Mouse (Mus musculus) stomach, postnatal 0 days (tissue): ENCODE measurements at regions not wholly inside any gene's neighbourhood (a gene's known extent, or its start where the extent isn't known, plus 50 kb on each side); places are given as distances from the start of the nearest gene placed in this dataset.

Experiments
- ATAC-seq: fragments of 200-750 bp; cut with Nextera tagmentation; 2 replicates; pipeline ENCODE4 v1.8.0; 2017; ENCODE audit not compliant: low FRiP score, low TSS enrichment
- DNase-seq: peaks from one replicate; pipeline ENCODE4 v3.0.0-alpha.2; 2016; ENCODE audit warnings: low spot score
- H3K27ac ChIP-seq: fragments of 300-500 bp; sonication (generic); replicated peaks from 2 replicates; pipeline ENCODE4 v1.5.1; 2014; ENCODE audit warnings: mild to moderate bottlenecking, control low read depth
- H3K27me3 ChIP-seq: fragments of 300-500 bp; sonication (generic); 2 replicates; pipeline ENCODE4 v1.6.1; 2014; ENCODE audit warnings: low read length; ENCODE audit not compliant: control insufficient read depth, insufficient read depth
- H3K36me3 ChIP-seq: fragments of 300-500 bp; sonication (generic); 2 replicates; pipeline ENCODE4 v1.6.1; 2014; ENCODE audit warnings: low read length, mixed read lengths; ENCODE audit not compliant: control insufficient read depth, insufficient read depth
- H3K4me1 ChIP-seq: fragments of 300-500 bp; sonication (generic); replicated peaks from 2 replicates; pipeline ENCODE4 v1.6.1; 2014; ENCODE audit warnings: antibody characterized with exemption; ENCODE audit not compliant: control insufficient read depth, insufficient read depth
- H3K4me2 ChIP-seq: fragments of 300-500 bp; sonication (generic); replicated peaks from 2 replicates; pipeline ENCODE4 v1.6.1; 2014; ENCODE audit warnings: low read depth, mild to moderate bottlenecking, control low read depth, moderate library complexity
- H3K4me3 ChIP-seq: fragments of 300-500 bp; sonication (generic); 2 replicates; pipeline ENCODE4 v1.5.1; 2014; ENCODE audit warnings: low read depth, low read length, control low read depth
- H3K9ac ChIP-seq: fragments of 300-500 bp; sonication (generic); 2 replicates; pipeline ENCODE4 v1.6.1; 2014; ENCODE audit warnings: mild to moderate bottlenecking, low read length, control low read depth, mixed read lengths
- H3K9me3 ChIP-seq: fragments of 300-500 bp; sonication (generic); 2 replicates; pipeline ENCODE4 v1.6.1; 2016; ENCODE audit warnings: low read length; ENCODE audit not compliant: control insufficient read depth
- CTCF ChIP-seq: IDR thresholded peaks from 2 replicates; pipeline ENCODE4 v1.5.1; 2016; ENCODE audit warnings: antibody characterized with exemption, low read depth, mild to moderate bottlenecking, moderate library complexity
- EP300 ChIP-seq: optimal IDR thresholded peaks from 2 replicates; pipeline ENCODE3; 2016; ENCODE audit warnings: antibody characterized with exemption
- WGBS: fragments of 180-500 bp; shearing (Covaris S2); extraction: QIAGEN DNeasy Blood & Tissue Kit; methylation state at CpG from one replicate; pipeline ENCODE4 v1.1.7; 2014; 5-methylcytosine and 5-hydroxymethylcytosine counted together

DNA sequence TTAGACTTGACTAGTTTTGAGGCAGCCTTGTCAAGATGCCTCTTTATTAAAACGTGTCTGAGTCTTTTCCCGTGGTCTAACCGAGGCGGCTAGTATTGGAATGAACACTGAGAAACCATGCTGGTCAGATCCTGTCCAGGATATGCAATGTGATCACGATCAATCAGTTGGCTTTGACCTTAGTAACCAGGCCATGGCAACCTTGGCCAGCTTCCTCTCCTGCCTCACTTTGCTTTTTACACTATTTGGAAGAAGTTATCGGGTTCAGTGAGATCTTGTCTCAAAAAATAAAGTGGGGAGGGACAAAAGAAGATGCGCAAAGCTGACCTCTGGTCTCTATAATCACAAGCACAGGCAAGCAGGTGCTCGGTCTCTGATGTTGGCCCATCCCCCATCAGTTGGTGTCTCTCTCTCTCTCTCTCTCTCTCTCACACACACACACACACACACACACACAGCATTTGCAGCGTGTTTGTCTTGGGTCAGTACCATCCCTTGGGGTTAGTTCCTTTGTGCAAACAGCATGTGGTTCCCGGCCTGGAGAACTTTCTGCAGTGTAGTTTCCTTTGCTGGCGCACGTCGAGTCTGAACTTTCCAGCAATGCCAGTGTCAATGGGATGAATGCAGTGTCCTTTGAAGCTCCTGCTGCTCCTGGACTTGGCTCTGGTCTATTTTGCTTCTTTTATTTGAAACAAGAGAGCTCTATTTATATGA lies 117.6 kb upstream of the Spdye4c start:
- no peak overlapping the region for H3K4me2 ChIP-seq
- WGBS: 69% methylated on average over 13 of the region's 13 CpGs
- H3K9me3 ChIP-seq: no peaks in the 10 kb centered on the region
- H3K36me3 ChIP-seq: no peaks in the 10 kb centered on the region
- H3K4me1 ChIP-seq: no peaks in the 10 kb centered on the region
- no peak overlapping the region for H3K9ac ChIP-seq
- TF ChIP-seq EP300: no peak
- TF ChIP-seq CTCF: no peak
- no peak overlapping the region for H3K4me3 ChIP-seq
- ATAC-seq (no peak), DNase-seq (no peak)
- no peaks in the 10 kb centered on the region for H3K27me3 ChIP-seq
- H3K27ac ChIP-seq: no peak overlapping the region

DNA sequence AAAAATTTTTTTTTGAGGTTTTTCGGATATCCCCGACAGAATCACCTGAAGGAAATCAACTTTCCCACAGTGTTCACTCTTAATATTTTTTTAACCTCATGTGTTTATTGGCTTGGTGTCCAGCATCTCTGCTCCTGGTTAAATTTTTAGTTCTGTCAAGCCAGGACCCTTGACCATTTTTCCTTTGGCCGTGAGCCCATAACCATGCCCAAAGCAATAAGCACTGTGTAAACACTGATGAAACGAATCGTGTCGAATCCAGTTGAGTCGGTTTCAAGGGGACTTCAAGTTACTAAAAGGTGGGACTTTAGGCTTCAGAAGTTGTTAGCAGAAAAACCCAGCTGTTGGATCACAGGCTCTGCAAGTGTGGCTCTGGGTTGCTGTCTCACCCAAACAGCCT lies 117.0 kb upstream of the Spdye4c start:
- H3K9ac ChIP-seq: no peak overlapping the region
- no peaks in the 10 kb centered on the region for H3K9me3 ChIP-seq
- TF ChIP-seq EP300 (no peak), CTCF (no peak)
- H3K36me3 ChIP-seq: no peaks in the 10 kb centered on the region
- H3K4me3 ChIP-seq: no peak overlapping the region
- no peak for ATAC-seq
- no peak overlapping the region for H3K4me2 ChIP-seq
- H3K27me3 ChIP-seq: no peaks in the 10 kb centered on the region
- no peaks in the 10 kb centered on the region for H3K4me1 ChIP-seq
- WGBS: 38% methylated on average over 7 of the region's 7 CpGs
- no peak for DNase-seq
- no peak overlapping the region for H3K27ac ChIP-seq

DNA sequence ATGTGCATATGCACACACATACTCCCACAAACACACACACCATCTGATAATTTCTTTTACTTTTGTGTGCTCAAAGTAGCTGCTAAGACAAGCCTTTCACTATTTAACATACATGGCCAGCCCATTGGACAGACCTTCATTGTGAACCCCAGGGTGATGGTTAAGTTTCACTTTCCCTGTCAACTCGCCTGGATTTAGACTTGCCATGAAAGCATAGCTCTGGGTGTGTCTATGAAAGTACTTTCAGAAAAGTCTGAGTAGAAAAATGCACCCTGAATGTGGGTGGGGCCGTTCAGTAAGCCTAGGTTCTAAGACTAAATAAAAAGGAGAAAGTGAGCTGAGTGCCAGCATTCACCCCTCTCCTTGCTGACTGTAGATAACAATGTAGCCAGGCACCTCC lies 113.8 kb upstream of the Spdye4c start:
- no peak for TF ChIP-seq CTCF
- Histone ChIP-seq H3K36me3 (no peaks in the 10 kb centered on the region), H3K9me3 (no peaks in the 10 kb centered on the region), H3K9ac (no peak overlapping the region), H3K27me3 (no peaks in the 10 kb centered on the region), H3K4me3 (no peak overlapping the region), H3K27ac (no peak overlapping the region), H3K4me2 (no peak overlapping the region), H3K4me1 (no peaks in the 10 kb centered on the region)
- 45% methylated on average over 2 of the region's 2 CpGs for WGBS
- DNase-seq (no peak), ATAC-seq (no peak)

DNA sequence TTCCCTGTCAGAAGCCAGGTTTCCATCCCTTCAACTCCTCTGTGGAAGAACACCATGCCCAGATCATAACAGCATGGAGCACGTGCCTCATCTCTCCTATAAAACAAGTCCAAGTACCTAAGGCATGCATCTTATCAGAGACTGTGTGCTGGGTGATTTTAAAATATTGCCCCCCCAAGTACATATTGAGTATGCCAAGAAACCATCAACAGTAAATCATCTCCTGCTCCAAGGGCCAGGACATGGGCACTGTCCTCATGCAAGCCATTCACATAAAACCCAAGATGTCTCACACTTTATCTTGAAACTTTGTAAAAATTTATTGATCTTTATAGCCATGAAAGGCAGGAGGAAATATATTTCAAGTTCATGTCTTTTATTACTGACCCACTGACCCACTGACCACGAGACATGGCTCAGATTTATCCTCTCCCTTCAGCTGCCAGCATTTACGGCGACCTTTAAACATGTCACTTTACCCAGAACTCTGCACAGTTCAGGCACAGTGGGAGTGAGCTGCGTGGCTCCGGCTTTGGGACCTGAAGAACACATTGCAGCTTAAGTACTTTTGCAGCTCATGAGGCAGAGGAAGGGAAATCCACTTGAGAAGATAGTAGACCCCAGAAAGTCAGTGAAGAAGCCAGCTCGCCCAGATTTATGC lies 99.7 kb upstream of the Spdye4c start:
- ATAC-seq: no peak

GRCm38 (mm10) chr2:128493871-128494270 lies 97.1 kb upstream of the Spdye4c start:
- Histone ChIP-seq H3K27ac (no peak overlapping the region), H3K4me3 (no peak overlapping the region), H3K9me3 (no peaks in the 10 kb centered on the region), H3K9ac (no peak overlapping the region), H3K27me3 (no peaks in the 10 kb centered on the region), H3K36me3 (no peaks in the 10 kb centered on the region), H3K4me1 (no peaks in the 10 kb centered on the region), H3K4me2 (no peak overlapping the region)
- no peak for ATAC-seq
- TF ChIP-seq EP300 (no peak), CTCF (no peak)
- 82% methylated on average over 5 of the region's 5 CpGs for WGBS
- DNase-seq: no peak

More for the DNA sequence above, 99.7 kb upstream of the Spdye4c start:
- WGBS: 81% methylated on average over 7 of the region's 7 CpGs
- no peak overlapping the region for H3K9ac ChIP-seq
- H3K9me3 ChIP-seq: no peaks in the 10 kb centered on the region
- no peak overlapping the region for H3K4me3 ChIP-seq
- H3K4me1 ChIP-seq: no peaks in the 10 kb centered on the region
- H3K27ac ChIP-seq: no peak overlapping the region
- no peaks in the 10 kb centered on the region for H3K27me3 ChIP-seq
- no peak for DNase-seq
- TF ChIP-seq CTCF: no peak
- TF ChIP-seq EP300: no peak
- no peak overlapping the region for H3K4me2 ChIP-seq
- H3K36me3 ChIP-seq: no peaks in the 10 kb centered on the region

DNA sequence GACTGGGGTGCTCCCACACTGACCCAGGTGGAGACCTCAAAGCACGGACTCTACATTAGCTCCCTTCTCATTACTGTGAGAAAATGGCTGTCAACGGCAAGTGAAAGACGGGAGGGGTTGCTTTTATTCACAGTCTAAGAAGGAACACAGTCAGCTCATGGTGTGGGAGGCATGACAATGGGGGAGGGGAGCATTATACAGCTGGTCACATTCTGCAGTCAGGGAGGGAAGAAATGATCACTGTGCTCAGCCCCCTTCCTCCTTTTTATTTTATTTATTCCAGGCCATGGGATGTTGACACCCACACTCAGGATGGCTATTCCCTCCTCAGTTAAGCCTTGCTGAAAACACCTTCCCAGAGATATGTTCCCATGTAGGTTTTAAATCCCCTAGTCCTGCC lies 93.1 kb upstream of the Spdye4c start:
- Histone ChIP-seq H3K36me3 (no peaks in the 10 kb centered on the region), H3K4me3 (no peak overlapping the region), H3K9me3 (no peaks in the 10 kb centered on the region), H3K4me2 (no peak overlapping the region), H3K4me1 (no peaks in the 10 kb centered on the region), H3K9ac (no peak overlapping the region), H3K27me3 (no peaks in the 10 kb centered on the region), H3K27ac (no peak overlapping the region)
- no peak for DNase-seq
- 59% methylated on average over 3 of the region's 3 CpGs for WGBS
- no peak for ATAC-seq
- TF ChIP-seq CTCF (no peak), EP300 (no peak)
